Mouse (Mus musculus) NIH3T3 (cell line): ENCODE results near the gene Slc22a2.
A peak's percentile ranks its signal among the peaks of the same experiment; 100 is the strongest.
"Not testable (repeated sequence)": the region's sequence is repeated elsewhere in the genome, so short reads cannot be mapped to it uniquely, and the experiment has no call there.

ENCODE experiments used
- DNase-seq: peaks from one replicate; pipeline ENCODE4 v3.0.0-alpha.2; 2012; ENCODE audit warnings: low read depth

Slc22a2 gene

GRCm38 (mm10) chr17:12583991-12584390 lies at the start of gene Slc22a2:
TSS of gene Slc22a2 (plus strand) at chr17:12584132.
- no peak for DNase-seq

GRCm38 (mm10) chr17:12534353-12535145 lies 49.4 kb upstream of the Slc22a2 start:
- peak; percentile 85 for DNase-seq

GRCm38 (mm10) chr17:12562215-12562614 lies 21.7 kb upstream of the Slc22a2 start:
- no peak for DNase-seq

GRCm38 (mm10) chr17:12564481-12565000 lies 19.4 kb upstream of the Slc22a2 start:
- not testable (repeated sequence) for DNase-seq

- DNase-seq: no peak
Measured at GRCm38 (mm10) chr17:12565443-12565842, 18.5 kb upstream of the Slc22a2 start.

- DNase-seq: no peak
Measured at GRCm38 (mm10) chr17:12571316-12571715, 12.6 kb upstream of the Slc22a2 start.

- no peak for DNase-seq
Measured at GRCm38 (mm10) chr17:12571924-12572463, 11.9 kb upstream of the Slc22a2 start.

GRCm38 (mm10) chr17:12575391-12575790 lies 8.5 kb upstream of the Slc22a2 start:
- no peak for DNase-seq

- no peak for DNase-seq
Measured at GRCm38 (mm10) chr17:12577096-12577495, 6.8 kb upstream of the Slc22a2 start.

GRCm38 (mm10) chr17:12585366-12585765 lies 1.4 kb downstream of the Slc22a2 start:
- DNase-seq: no peak

GRCm38 (mm10) chr17:12586966-12587365 lies 3.0 kb downstream of the Slc22a2 start:
- no peak for DNase-seq

GRCm38 (mm10) chr17:12588801-12589247 lies 4.9 kb downstream of the Slc22a2 start:
- peak; percentile 30 for DNase-seq

- DNase-seq: no peak
Measured at GRCm38 (mm10) chr17:12590911-12591625, 7.1 kb downstream of the Slc22a2 start.

GRCm38 (mm10) chr17:12595846-12596515 lies 12.0 kb downstream of the Slc22a2 start:
- DNase-seq: no peak

- no peak for DNase-seq
Measured at GRCm38 (mm10) chr17:12606634-12607033, 22.7 kb downstream of the Slc22a2 start.

- DNase-seq: no peak
Measured at GRCm38 (mm10) chr17:12607202-12607601, 23.3 kb downstream of the Slc22a2 start.

- DNase-seq: no peak
Measured at GRCm38 (mm10) chr17:12614511-12615385, 30.8 kb downstream of the Slc22a2 start.

GRCm38 (mm10) chr17:12615429-12615828 lies 31.5 kb downstream of the Slc22a2 start:
- DNase-seq: no peak

- DNase-seq: no peak
Measured at GRCm38 (mm10) chr17:12619641-12620040, 35.7 kb downstream of the Slc22a2 start.

GRCm38 (mm10) chr17:12627983-12628382 lies 44.1 kb downstream of the Slc22a2 start:
- DNase-seq: no peak
